Mouse (Mus musculus): Measurements from ENCODE around the gene Defa20. TPM values are rescaled to one million over a fixed set of nuclear protein-coding genes. Genes with fewer than 3 reads are reported as not detected.
"Not testable (repeated sequence)": the region's sequence is repeated elsewhere in the genome, so short reads cannot be mapped to it uniquely, and the experiment has no call there.

Defa20 gene
- polyA plus RNA-seq (2015; fragmentation: Nextera tagmentation; extraction: Ambion mirVana), result 1.3 and 1.5 TPM in 2 replicates

- H3K27ac ChIP-seq; H3K4me3 ChIP-seq (replicated peaks); ATAC-seq; H3K9ac ChIP-seq; H3K4me1 ChIP-seq (replicated peaks); H3K27me3 ChIP-seq (replicated peaks); H3K36me3 ChIP-seq; H3K9me3 ChIP-seq; H3K4me2 ChIP-seq (replicated peaks): not testable (repeated sequence)
- no CpG with 5 or more reads among the region's 2 CpGs for WGBS
Measured at GRCm38 (mm10) chr8:21508958-21509357, at the start of gene Defa20. Gene Defa20 (plus strand): TSS chr8:21509258.

- WGBS, result no CpG with 5 or more reads among the region's 2 CpGs
- H3K27ac ChIP-seq; H3K4me2 ChIP-seq (replicated peaks); H3K4me1 ChIP-seq (replicated peaks); H3K9me3 ChIP-seq; H3K27me3 ChIP-seq (replicated peaks); H3K36me3 ChIP-seq; ATAC-seq; H3K4me3 ChIP-seq (replicated peaks); H3K9ac ChIP-seq: not testable (repeated sequence)
Measured at GRCm38 (mm10) chr8:21528732-21529131, 19.7 kb downstream of the Defa20 start, which contains the start of gene Defa32. Gene Defa32 (plus strand): TSS chr8:21529032.

Other genes starting within 250 kb of the Defa20 start
- gene Defa27, start 193.7 kb upstream of the Defa20 start, polyA plus RNA-seq (2015; fragmentation: Nextera tagmentation; extraction: Ambion mirVana), result not detected in 2 replicates
- gene Defa29, start 182.2 kb upstream of the Defa20 start, polyA plus RNA-seq (2015; fragmentation: Nextera tagmentation; extraction: Ambion mirVana), result not detected in 2 replicates
- 0.66 TPM in 1 of 2 replicates, not detected in the other for gene Defa2, start 130.7 kb upstream of the Defa20 start, polyA plus RNA-seq (2015; fragmentation: Nextera tagmentation; extraction: Ambion mirVana)
- gene Defa33, start 117.4 kb upstream of the Defa20 start, polyA plus RNA-seq (2015; fragmentation: Nextera tagmentation; extraction: Ambion mirVana), result not detected in 2 replicates
- gene Defa36, start 81.8 kb upstream of the Defa20 start, polyA plus RNA-seq (2015; fragmentation: Nextera tagmentation; extraction: Ambion mirVana), result 0.63 TPM in 1 of 2 replicates, not detected in the other
- gene Gm7849, start 52.7 kb upstream of the Defa20 start, polyA plus RNA-seq (2015; fragmentation: Nextera tagmentation; extraction: Ambion mirVana), result 7.8 TPM in 1 of 2 replicates, not detected in the other
- gene Defa32, start 19.8 kb downstream of the Defa20 start, polyA plus RNA-seq (2015; fragmentation: Nextera tagmentation; extraction: Ambion mirVana), result not detected in 2 replicates
- not detected in 2 replicates for gene Defa37, start 56.1 kb downstream of the Defa20 start, polyA plus RNA-seq (2015; fragmentation: Nextera tagmentation; extraction: Ambion mirVana)
- not detected in 2 replicates for gene Defa28, start 73.7 kb downstream of the Defa20 start, polyA plus RNA-seq (2015; fragmentation: Nextera tagmentation; extraction: Ambion mirVana)
- 7.3 and 13.0 TPM in 2 replicates for gene Gm7861, start 85.2 kb downstream of the Defa20 start, polyA plus RNA-seq (2015; fragmentation: Nextera tagmentation; extraction: Ambion mirVana)
- gene Defa26, start 108.9 kb downstream of the Defa20 start, polyA plus RNA-seq (2015; fragmentation: Nextera tagmentation; extraction: Ambion mirVana), result 0.94 TPM in 1 of 2 replicates, not detected in the other
- 90.7 and 104 TPM in 2 replicates for gene Defa17, start 146.5 kb downstream of the Defa20 start, polyA plus RNA-seq (2015; fragmentation: Nextera tagmentation; extraction: Ambion mirVana)
- gene Defa34, start 156.5 kb downstream of the Defa20 start, polyA plus RNA-seq (2015; fragmentation: Nextera tagmentation; extraction: Ambion mirVana), result not detected in 2 replicates
- gene AY761184, start 194.4 kb downstream of the Defa20 start, polyA plus RNA-seq (2015; fragmentation: Nextera tagmentation; extraction: Ambion mirVana), result 0.49 and 0.96 TPM in 2 replicates
- 118 and 148 TPM in 2 replicates for gene Defa24, start 225.2 kb downstream of the Defa20 start, polyA plus RNA-seq (2015; fragmentation: Nextera tagmentation; extraction: Ambion mirVana)